ENCODE assay signal across 14 mouse cellular contexts in genomic region chr17:34997142-34997483, GRCm38 (mm10). TPM values are rescaled to one million over a fixed set of nuclear protein-coding genes. Genes with fewer than 3 reads are reported as not detected.
DNase-seq lines count a peak whose midpoint lies in the region; ATAC-seq and TF ChIP-seq lines count a peak whose summit lies in the region.
"Had no signal": no experiment of that assay in that cellular context is flagged by ENCODE, and none has a peak within 500 bp of the region (broad histone marks: within the 10 kb centered on the region; RNA-seq: fewer than 3 reads in every experiment).

No protein-coding gene starts in this region.

- H3K4me1 ChIP-seq in forebrain, embryonic 12.5 days: peaks cover 39% of the 10 kb centered on the region
- peaks cover 10% of the 10 kb centered on the region; the same call in 1 of the 2 replicates for H3K4me1 ChIP-seq in forebrain, embryonic 11.5 days (replicated peaks; ENCODE audit: control insufficient read depth, insufficient read depth, low read length)
- H3K4me1 ChIP-seq in kidney, embryonic 15.5 days: peaks cover 34% of the 10 kb centered on the region
- peaks cover 4 to 5% of the 10 kb centered on the region in 2 experiments; a peak in 1 of 4 replicates for H3K4me1 ChIP-seq in CH12.LX (ENCODE audit: control insufficient read depth in 1 of 2, insufficient read depth in 2 of 2)
- H3K4me1 ChIP-seq in limb, embryonic 12.5 days (replicated peaks): peaks cover 25% of the 10 kb centered on the region

- TF ChIP-seq POLR2A in CH12.LX (IDR thresholded peaks at IDR 0.05; ENCODE audit: low read depth, low read length): peak; percentile 13

- H3K36me3 ChIP-seq in forebrain, embryonic 12.5 days (replicated peaks): peaks cover 24% of the 10 kb centered on the region
- peaks cover 4% of the 10 kb centered on the region; the same call in 1 of the 2 replicates for H3K36me3 ChIP-seq in forebrain, embryonic 11.5 days (ENCODE audit: control insufficient read depth, insufficient read depth, low read length)
- peaks cover 39% of the 10 kb centered on the region for H3K36me3 ChIP-seq in kidney, embryonic 15.5 days
- H3K36me3 ChIP-seq in CH12.LX (replicated peaks in 1 of 2; ENCODE audit: control insufficient read depth in 1 of 2, insufficient read depth in 1 of 2, low read length in 1 of 2): peaks cover 42 to 53% of the 10 kb centered on the region in 2 experiments
- H3K36me3 ChIP-seq in limb, embryonic 12.5 days: peaks cover 40% of the 10 kb centered on the region

- H3K79me2 ChIP-seq in CH12.LX (replicated peaks; ENCODE audit: control insufficient read depth, extremely low read depth, insufficient read depth, poor library complexity, severe bottlenecking): no peaks in the 10 kb centered on the region

- no peak for TF ChIP-seq CTCF in CH12.LX (conservative IDR thresholded peaks at IDR 0.05 in 1 of 2, IDR thresholded peaks at IDR 0.05 in 1 of 2; ENCODE audit: low read depth in 2 of 2, low read length in 2 of 2)

- DNase-seq in forebrain, embryonic 11.5 days (ENCODE audit: low spot score): no peak
- DNase-seq in kidney, postnatal 10 days: no peak
- no peak for DNase-seq in CH12.LX (ENCODE audit: extremely low read depth)
- DNase-seq in frontal cortex, postnatal 10 days (ENCODE audit: low spot score in 2 of 2): no peak
- DNase-seq in cerebellum, postnatal 4 days (ENCODE audit: low spot score in 2 of 2): no peak
- DNase-seq: cerebellum, adult 9-11 months; gastrocnemius, postnatal 14 days; right cerebral cortex, adult 18-20 months had no signal

- H3K4me3 ChIP-seq in forebrain, embryonic 12.5 days (replicated peaks): no peak overlapping the region
- no peak overlapping the region for H3K4me3 ChIP-seq in forebrain, embryonic 11.5 days (ENCODE audit: low read depth, low read length)
- no peak overlapping the region; the same call in 1 of the 2 replicates for H3K4me3 ChIP-seq in kidney, embryonic 15.5 days (replicated peaks)
- peak overlapping the region in 1 of 3 experiments; percentile 59 for H3K4me3 ChIP-seq in CH12.LX (replicated peaks in 1 of 3; ENCODE audit: low read depth in 2 of 3, low read length in 2 of 3, poor library complexity in 1 of 3)
- no peak overlapping the region for H3K4me3 ChIP-seq in limb, embryonic 12.5 days (replicated peaks)
- H3K4me3 ChIP-seq: embryonic facial prominence, embryonic 15.5 days; hindbrain, embryonic 12.5 days had no signal

- no peaks in the 10 kb centered on the region for H3K27me3 ChIP-seq in forebrain, embryonic 12.5 days
- no peaks in the 10 kb centered on the region for H3K27me3 ChIP-seq in forebrain, embryonic 11.5 days (ENCODE audit: control insufficient read depth, insufficient read depth, low read length)
- H3K27me3 ChIP-seq in kidney, embryonic 15.5 days: no peaks in the 10 kb centered on the region
- H3K27me3 ChIP-seq in CH12.LX (replicated peaks): no peaks in the 10 kb centered on the region
- H3K27me3 ChIP-seq in limb, embryonic 12.5 days: no peaks in the 10 kb centered on the region
- H3K27me3 ChIP-seq: embryonic facial prominence, embryonic 15.5 days; hindbrain, embryonic 12.5 days had no signal

- no peaks in the 10 kb centered on the region for H3K9me3 ChIP-seq in forebrain, embryonic 12.5 days
- no peaks in the 10 kb centered on the region for H3K9me3 ChIP-seq in forebrain, embryonic 11.5 days (ENCODE audit: control insufficient read depth, low read length)
- H3K9me3 ChIP-seq in kidney, embryonic 15.5 days (replicated peaks): no peaks in the 10 kb centered on the region
- peaks cover 36% of the 10 kb centered on the region for H3K9me3 ChIP-seq in CH12.LX (replicated peaks; ENCODE audit: low read length)
- no peaks in the 10 kb centered on the region for H3K9me3 ChIP-seq in limb, embryonic 12.5 days
- H3K9me3 ChIP-seq: embryonic facial prominence, embryonic 15.5 days; hindbrain, embryonic 12.5 days had no signal

- WGBS in forebrain, embryonic 12.5 days: 91% methylated on average over 5 of the region's 5 CpGs
- 88% methylated on average over 5 of the region's 5 CpGs for WGBS in forebrain, embryonic 11.5 days
- WGBS in kidney, embryonic 15.5 days: 89% methylated on average over 5 of the region's 5 CpGs
- WGBS in limb, embryonic 12.5 days: 97% methylated on average over 5 of the region's 5 CpGs

- no peak for TF ChIP-seq EP300 in CH12.LX (IDR thresholded peaks at IDR 0.05; ENCODE audit: low read length)

- in situ Hi-C loops in CH12.LX (cut with MboI; ENCODE audit: low pct_ligation_motif_present, low pct_unique_long_range_greater_than_20kb, low sequenced_read_pairs): no loop called here

- no peak for ATAC-seq in forebrain, embryonic 12.5 days (ENCODE audit: low FRiP score)
- ATAC-seq in forebrain, embryonic 11.5 days (replicated peaks; ENCODE audit: low FRiP score): no peak
- ATAC-seq in kidney, embryonic 15.5 days (replicated peaks; ENCODE audit: low FRiP score): no peak
- no peak for ATAC-seq in limb, embryonic 12.5 days (ENCODE audit: insufficient number of reproducible peaks, insufficient read depth, low FRiP score, low TSS enrichment, low read depth)

- no peak overlapping the region for H3K27ac ChIP-seq in forebrain, embryonic 12.5 days
- H3K27ac ChIP-seq in forebrain, embryonic 11.5 days (ENCODE audit: low read depth, low read length): no peak overlapping the region
- H3K27ac ChIP-seq in kidney, embryonic 15.5 days: no peak overlapping the region
- H3K27ac ChIP-seq in CH12.LX (ENCODE audit: insufficient read depth, low read depth): no peak overlapping the region
- no peak overlapping the region for H3K27ac ChIP-seq in limb, embryonic 12.5 days
- H3K27ac ChIP-seq: embryonic facial prominence, embryonic 15.5 days; hindbrain, embryonic 12.5 days had no signal

- TF ChIP-seq RAD21 in CH12.LX (IDR thresholded peaks at IDR 0.05; ENCODE audit: low read depth, low read length): no peak

- peak overlapping the region; percentile 25 for H3K4me2 ChIP-seq in forebrain, embryonic 12.5 days
- no peak overlapping the region for H3K4me2 ChIP-seq in forebrain, embryonic 11.5 days (ENCODE audit: low read depth, low read length, severe bottlenecking)
- peak overlapping the region; percentile 23; the same call in 1 of the 2 replicates for H3K4me2 ChIP-seq in kidney, embryonic 15.5 days
- no peak overlapping the region for H3K4me2 ChIP-seq in CH12.LX (ENCODE audit: insufficient read depth, low read depth, poor library complexity, severe bottlenecking)
- H3K4me2 ChIP-seq in limb, embryonic 12.5 days: 0 out of 2 replicates have a peak overlapping the region, but pooled peaks have one; percentile 8
- H3K4me2 ChIP-seq: embryonic facial prominence, embryonic 15.5 days; hindbrain, embryonic 12.5 days had no signal

- dilution Hi-C loops in CH12.LX (cut with MboI; ENCODE audit: extremely low pct_ligation_motif_present, extremely low pct_unique_long_range_greater_than_20kb, low sequenced_read_pairs): no loop called here

- H3K9ac ChIP-seq in forebrain, embryonic 12.5 days: peak overlapping the region; percentile 25; the same call in 1 of the 2 replicates
- H3K9ac ChIP-seq in forebrain, embryonic 11.5 days (ENCODE audit: low read length): no peak overlapping the region; the same call in 1 of the 2 replicates
- H3K9ac ChIP-seq in kidney, embryonic 15.5 days: no peak overlapping the region
- H3K9ac ChIP-seq in CH12.LX (ENCODE audit: insufficient read depth, low read depth): no peak overlapping the region
- no peak overlapping the region for H3K9ac ChIP-seq in limb, embryonic 12.5 days (replicated peaks)
- H3K9ac ChIP-seq: embryonic facial prominence, embryonic 15.5 days; hindbrain, embryonic 12.5 days had no signal

RNA-seq across cellular contexts. Expression of gene Vars, which starts 3.7 kb away (rescaled TPM):
- 158 and 159 TPM in 2 replicates for polyA plus RNA-seq in forebrain, embryonic 12.5 days (2016; fragmentation: Nextera tagmentation; extraction: Ambion mirVana)
- polyA plus RNA-seq in forebrain, embryonic 11.5 days (2014; fragmentation: Nextera tagmentation; extraction: Ambion mirVana): 169 and 174 TPM in 2 replicates
- polyA plus RNA-seq in kidney, embryonic 15.5 days (2015; fragmentation: Nextera tagmentation; extraction: Ambion mirVana): 128 and 140 TPM in 2 replicates
- total RNA-seq in CH12.LX (2012; rRNA removed) (238 and 277 TPM in 2 replicates), CH12.LX (2014; rRNA removed) (90.3 and 97.4 TPM in 2 replicates)
- polyA plus RNA-seq in CH12.LX (2012; ENCODE audit: insufficient read length, low read depth): 253 and 280 TPM in 2 replicates
- 169 and 171 TPM in 2 replicates for polyA plus RNA-seq in limb, embryonic 12.5 days (2016; fragmentation: Nextera tagmentation; extraction: Ambion mirVana)

RNA-seq across cellular contexts. Expression of gene Lsm2, which starts 15.5 kb away (rescaled TPM):
- polyA plus RNA-seq in forebrain, embryonic 12.5 days (2016; fragmentation: Nextera tagmentation; extraction: Ambion mirVana): 226 and 238 TPM in 2 replicates
- polyA plus RNA-seq in forebrain, embryonic 11.5 days (2014; fragmentation: Nextera tagmentation; extraction: Ambion mirVana): 288 and 292 TPM in 2 replicates
- polyA plus RNA-seq in kidney, embryonic 15.5 days (2015; fragmentation: Nextera tagmentation; extraction: Ambion mirVana): 229 and 231 TPM in 2 replicates
- total RNA-seq in CH12.LX (2012; rRNA removed) (104 and 120 TPM in 2 replicates), CH12.LX (2014; rRNA removed) (134 and 135 TPM in 2 replicates)
- polyA plus RNA-seq in CH12.LX (2012; ENCODE audit: insufficient read length, low read depth): 274 and 345 TPM in 2 replicates
- polyA plus RNA-seq in limb, embryonic 12.5 days (2016; fragmentation: Nextera tagmentation; extraction: Ambion mirVana): 222 and 234 TPM in 2 replicates

RNA-seq across cellular contexts. Expression of gene Vwa7, which starts 19.3 kb away (rescaled TPM):
- 0.17 and 0.27 TPM in 2 replicates for polyA plus RNA-seq in forebrain, embryonic 12.5 days (2016; fragmentation: Nextera tagmentation; extraction: Ambion mirVana)
- polyA plus RNA-seq in forebrain, embryonic 11.5 days (2014; fragmentation: Nextera tagmentation; extraction: Ambion mirVana): 0.15 and 0.27 TPM in 2 replicates
- 0.19 and 0.29 TPM in 2 replicates for polyA plus RNA-seq in kidney, embryonic 15.5 days (2015; fragmentation: Nextera tagmentation; extraction: Ambion mirVana)
- total RNA-seq in CH12.LX (2012; rRNA removed) (0.42 and 0.46 TPM in 2 replicates), CH12.LX (2014; rRNA removed) (0.07 TPM in 1 of 2 replicates, not detected in the other)
- polyA plus RNA-seq in CH12.LX (2012; ENCODE audit: insufficient read length, low read depth): 0.94 and 1.2 TPM in 2 replicates
- polyA plus RNA-seq in limb, embryonic 12.5 days (2016; fragmentation: Nextera tagmentation; extraction: Ambion mirVana): 0.10 and 0.13 TPM in 2 replicates

RNA-seq across cellular contexts. Expression of gene Hspa1l, which starts 24.6 kb away (rescaled TPM):
- 1.2 and 1.3 TPM in 2 replicates for polyA plus RNA-seq in forebrain, embryonic 12.5 days (2016; fragmentation: Nextera tagmentation; extraction: Ambion mirVana)
- polyA plus RNA-seq in forebrain, embryonic 11.5 days (2014; fragmentation: Nextera tagmentation; extraction: Ambion mirVana): 1.7 and 1.8 TPM in 2 replicates
- polyA plus RNA-seq in kidney, embryonic 15.5 days (2015; fragmentation: Nextera tagmentation; extraction: Ambion mirVana): 0.81 and 1.6 TPM in 2 replicates
- total RNA-seq in CH12.LX (2012; rRNA removed) (0.30 and 0.38 TPM in 2 replicates), CH12.LX (2014; rRNA removed) (not detected in 2 replicates)
- polyA plus RNA-seq in CH12.LX (2012; ENCODE audit: insufficient read length, low read depth): 1.1 and 1.4 TPM in 2 replicates
- polyA plus RNA-seq in limb, embryonic 12.5 days (2016; fragmentation: Nextera tagmentation; extraction: Ambion mirVana): 1.0 and 1.1 TPM in 2 replicates
- total RNA-seq: megakaryocyte-erythroid progenitor cell, adult 5-6 weeks had no signal

RNA-seq across cellular contexts. Expression of gene Hspa1a, which starts 25.2 kb away (rescaled TPM):
- 2.0 and 2.3 TPM in 2 replicates for polyA plus RNA-seq in forebrain, embryonic 12.5 days (2016; fragmentation: Nextera tagmentation; extraction: Ambion mirVana)
- 1.6 TPM in 2 replicates for polyA plus RNA-seq in forebrain, embryonic 11.5 days (2014; fragmentation: Nextera tagmentation; extraction: Ambion mirVana)
- polyA plus RNA-seq in kidney, embryonic 15.5 days (2015; fragmentation: Nextera tagmentation; extraction: Ambion mirVana): 7.8 and 8.4 TPM in 2 replicates
- total RNA-seq in CH12.LX (2012; rRNA removed) (not detected in 2 replicates), CH12.LX (2014; rRNA removed) (not detected in 2 replicates)
- not detected in 2 replicates for polyA plus RNA-seq in CH12.LX (2012; ENCODE audit: insufficient read length, low read depth)
- polyA plus RNA-seq in limb, embryonic 12.5 days (2016; fragmentation: Nextera tagmentation; extraction: Ambion mirVana): 1.9 and 2.0 TPM in 2 replicates

Comparison
In these comparisons a context has a peak if more than half of its experiments do, and no peak if none do; other contexts are left out.
1. H3K4me2 ChIP-seq: peak in forebrain, embryonic 12.5 days (single experiment), kidney, embryonic 15.5 days (single experiment) and limb, embryonic 12.5 days (single experiment); none in forebrain, embryonic 11.5 days (single experiment) and CH12.LX (single experiment).